Mouse (Mus musculus) embryonic fibroblast, embryonic 13.5 days (primary cell): Measurements from ENCODE around the gene Scd4. TPM values are rescaled to one million over a fixed set of nuclear protein-coding genes. Genes with fewer than 3 reads are reported as not detected.

ENCODE experiments used
- H3K27ac ChIP-seq: 2 replicates; pipeline ENCODE4 v1.5.1; 2012; ENCODE audit warnings: low read length, control low read depth, inconsistent platforms; ENCODE audit not compliant: insufficient read depth
- H3K4me1 ChIP-seq: 2 replicates; pipeline ENCODE4 v1.6.1; 2011; ENCODE audit warnings: low read length; ENCODE audit not compliant: control insufficient read depth, insufficient read depth
- H3K4me3 ChIP-seq: 2 replicates; pipeline ENCODE4 v1.5.1; 2011; ENCODE audit warnings: mild to moderate bottlenecking, control low read depth, low read length; ENCODE audit not compliant: insufficient read depth
- CTCF ChIP-seq: IDR thresholded peaks from 2 replicates; pipeline ENCODE4 v1.5.1; 2011; ENCODE audit warnings: mild to moderate bottlenecking, control low read depth, low read length, moderate library complexity, borderline replicate concordance; ENCODE audit not compliant: insufficient read depth
- POLR2A ChIP-seq: IDR thresholded peaks from 2 replicates; pipeline ENCODE4 v1.6.1; 2011; ENCODE audit warnings: low read depth, mild to moderate bottlenecking, control low read depth, low read length, moderate library complexity
- polyA plus RNA-seq: library from polyadenylated mRNA; stranded (reverse); fragments of >200 nt; gene quantifications from 2 replicates; pipeline ENCODE4 v1.2.4, GENCODE M21; 2011; ENCODE audit warnings: low read depth; ENCODE audit not compliant: missing spikeins, insufficient read length

Gene Scd4
- polyA plus RNA-seq, 1 experiment = 0.72 TPM

DNA sequence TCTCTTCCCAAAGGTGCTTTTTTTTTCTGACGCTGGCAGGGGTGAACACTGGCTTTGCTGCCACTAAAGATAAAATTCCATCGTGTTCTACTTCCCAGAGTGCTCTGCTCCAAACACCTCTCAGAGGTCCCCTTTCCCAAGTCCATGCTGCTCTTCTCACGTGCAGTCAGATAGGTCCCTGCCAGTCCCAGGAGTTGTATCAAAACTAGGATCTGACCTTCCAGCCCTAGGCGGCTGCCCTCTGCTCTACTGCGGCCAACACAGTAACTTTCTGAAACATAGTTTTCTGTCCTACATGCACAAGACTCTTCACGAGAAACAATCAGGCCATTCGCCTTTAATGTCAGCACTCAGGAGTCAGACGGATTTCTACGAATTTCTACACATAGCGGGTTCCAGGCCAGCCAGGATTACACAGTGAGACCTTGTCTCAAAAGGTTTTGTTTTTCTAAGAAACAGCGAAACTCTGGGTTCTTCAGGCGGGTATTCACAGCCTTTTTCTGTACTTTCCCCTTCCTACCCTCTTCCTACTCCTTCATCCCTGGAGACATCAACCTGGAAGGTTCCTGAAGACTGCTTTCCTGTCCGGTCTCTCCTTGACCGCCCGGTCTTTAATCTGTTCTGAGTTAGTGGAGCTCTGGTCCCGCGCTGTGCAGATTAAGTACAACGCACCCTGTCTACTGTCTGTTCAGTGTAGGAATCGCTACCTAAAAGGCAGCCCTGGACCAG is 55.0 kb downstream of the Scd4 start:
- H3K4me3 ChIP-seq = peak overlapping the region; percentile 2; the same call in 1 of the 2 replicates
- H3K27ac ChIP-seq = peak overlapping the region; percentile 70
- TF ChIP-seq CTCF (no peak), POLR2A (no peak)
- H3K4me1 ChIP-seq = peaks cover 15% of the 10 kb centered on the region

DNA sequence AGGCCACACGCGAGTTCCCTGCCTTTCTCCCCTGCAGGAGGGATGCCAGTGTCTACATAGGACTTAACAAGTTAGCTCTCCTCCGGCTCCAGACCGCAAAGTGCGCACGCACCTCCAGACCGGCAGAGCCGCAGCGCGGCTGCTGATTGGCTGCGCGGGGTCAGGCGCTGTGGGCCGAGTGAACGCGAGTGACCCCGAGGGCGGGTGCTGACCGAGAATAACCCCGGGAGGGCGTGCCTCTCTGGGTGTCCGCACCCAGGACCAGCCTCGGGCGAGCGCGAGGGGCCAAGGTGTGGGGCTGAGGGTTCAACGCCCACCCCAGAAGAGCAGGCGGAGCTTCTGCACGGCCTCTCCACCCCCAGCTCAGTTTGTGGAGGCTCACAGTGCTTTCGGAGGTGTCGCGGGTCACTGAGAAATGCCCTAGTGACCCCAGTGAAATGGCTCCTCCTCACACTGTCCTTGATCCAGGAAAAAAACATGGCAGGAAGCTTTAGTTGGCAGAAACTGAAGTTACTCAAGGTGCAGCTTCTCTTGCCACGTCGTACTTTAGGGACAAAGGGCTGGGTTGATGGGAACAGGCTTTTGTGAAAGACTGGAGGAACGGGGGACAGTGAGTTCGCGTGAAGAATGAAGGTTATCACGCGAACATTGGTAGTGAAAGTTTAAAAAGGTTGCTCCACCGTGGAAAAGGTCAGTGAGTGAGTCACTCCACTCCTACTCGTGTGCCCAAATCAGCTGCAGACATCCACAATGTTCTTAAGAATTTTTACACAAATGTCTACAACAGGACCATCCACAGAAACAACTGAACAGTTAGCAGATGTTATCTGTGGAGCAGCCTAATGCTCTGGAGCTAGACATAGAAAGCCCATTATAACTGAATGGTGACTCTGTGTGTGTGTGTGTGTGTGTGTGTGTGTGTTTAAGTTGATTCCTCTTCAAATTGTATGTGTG is 55.9 kb downstream of the Scd4 start:
- Histone ChIP-seq H3K27ac (peak overlapping the region; percentile 87), H3K4me1 (peaks cover 15% of the 10 kb centered on the region), H3K4me3 (peak overlapping the region; percentile 2; the same call in 1 of the 2 replicates)
- TF ChIP-seq CTCF (no peak), POLR2A (peak; percentile 90)

DNA sequence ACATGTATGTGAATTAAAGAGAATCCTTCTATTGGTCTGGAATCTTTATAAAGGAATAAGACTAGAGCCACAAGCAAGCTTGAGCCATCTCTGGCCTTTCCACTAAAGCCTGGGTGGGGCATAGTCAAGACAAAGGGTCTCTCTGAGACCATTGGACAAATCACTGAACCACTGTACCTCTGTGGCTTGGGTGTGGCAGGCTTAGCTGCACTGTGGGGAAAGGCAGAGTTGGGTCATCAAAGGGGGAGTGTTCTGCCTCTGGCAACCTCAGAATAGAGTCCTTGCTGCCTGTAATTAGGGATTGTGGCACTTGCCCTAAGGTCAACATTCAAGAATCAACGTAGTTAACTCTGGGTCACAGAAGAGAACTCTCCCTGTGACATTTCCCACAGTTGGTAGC is 56.6 kb downstream of the Scd4 start:
- peak overlapping the region; percentile 87; the same call in 1 of the 2 replicates for H3K27ac ChIP-seq
- H3K4me3 ChIP-seq = no peak overlapping the region

DNA sequence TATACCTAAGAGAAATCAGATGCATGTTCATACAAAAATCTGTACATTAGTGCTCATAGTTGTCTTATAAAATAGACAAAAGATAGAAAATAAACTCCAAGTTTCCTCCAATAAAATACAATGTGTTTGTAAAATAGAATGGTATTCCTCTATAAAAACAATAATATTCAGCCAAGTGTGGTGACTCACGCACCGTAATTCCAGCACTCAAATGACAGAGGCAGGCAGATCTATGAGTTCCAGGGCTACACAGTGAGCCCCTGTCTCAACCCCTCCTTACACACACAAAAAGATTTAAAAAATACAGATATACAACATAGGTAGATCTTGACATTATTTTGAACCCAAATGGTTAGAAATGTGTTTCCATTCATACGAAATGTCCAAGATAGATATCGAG is 59.0 kb downstream of the Scd4 start:
- no peak overlapping the region for H3K4me3 ChIP-seq
- TF ChIP-seq POLR2A = no peak
- TF ChIP-seq CTCF = no peak
- no peak overlapping the region for H3K27ac ChIP-seq
- peaks cover 17% of the 10 kb centered on the region for H3K4me1 ChIP-seq

More for the DNA sequence above, 56.6 kb downstream of the Scd4 start:
- TF ChIP-seq CTCF (no peak), POLR2A (no peak)
- H3K4me1 ChIP-seq = peaks cover 17% of the 10 kb centered on the region

DNA sequence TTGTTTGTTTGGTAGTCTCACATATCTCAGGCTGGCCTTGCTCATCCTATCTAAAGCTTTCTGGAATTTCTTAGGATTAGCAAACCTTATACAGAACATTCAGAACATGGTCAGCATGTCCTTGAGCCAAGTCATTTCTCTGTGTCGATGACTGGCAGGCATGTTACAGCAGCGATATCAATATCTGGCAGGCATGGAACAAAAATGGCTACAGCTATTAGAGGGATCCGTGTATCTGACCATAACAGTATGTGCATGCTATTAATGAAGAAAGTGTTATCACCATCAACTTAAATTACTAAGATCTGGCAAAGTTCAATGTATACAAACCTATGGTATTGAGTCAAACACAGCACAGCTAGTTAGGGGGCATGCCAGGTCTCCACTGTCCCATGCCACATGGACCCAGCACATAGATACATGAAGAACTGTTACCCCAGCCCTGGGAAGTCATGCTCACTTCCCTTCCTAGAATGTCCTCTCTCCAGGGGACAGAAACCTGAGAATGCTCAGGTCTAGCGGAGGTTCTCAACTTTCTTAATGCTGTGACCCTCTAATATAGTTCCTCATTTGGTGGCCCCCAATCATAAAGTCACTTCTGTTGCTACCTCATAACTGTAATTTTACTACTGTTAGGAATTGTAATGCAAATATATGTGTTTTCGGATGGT is 59.6 kb downstream of the Scd4 start:
- no peak overlapping the region for H3K27ac ChIP-seq
- H3K4me1 ChIP-seq = peaks cover 17% of the 10 kb centered on the region
- no peak overlapping the region for H3K4me3 ChIP-seq
- TF ChIP-seq POLR2A (no peak), CTCF (no peak)

DNA sequence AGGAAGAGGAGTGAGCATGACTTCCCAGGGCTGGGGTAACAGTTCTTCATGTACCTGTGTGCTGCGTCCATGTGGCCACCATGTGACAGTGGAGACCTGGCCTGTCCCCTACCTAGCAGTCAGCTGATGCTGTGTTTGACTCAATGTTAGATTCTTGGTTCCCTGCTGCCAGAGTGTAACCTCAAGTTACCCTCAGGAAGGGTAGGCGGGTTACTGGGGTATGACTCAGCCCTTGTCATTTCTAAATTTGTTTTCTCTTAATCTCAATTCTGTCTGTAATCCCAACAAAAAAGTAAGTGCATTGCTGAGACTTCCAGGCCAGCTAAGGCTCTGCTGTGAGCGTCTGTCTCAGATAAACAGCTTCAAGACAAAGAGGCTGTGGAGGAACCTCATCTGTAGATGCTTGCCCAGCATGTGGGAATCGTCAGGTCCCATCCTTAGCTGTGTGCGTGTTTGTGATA is 61.1 kb downstream of the Scd4 start:
- Histone ChIP-seq H3K4me3 (no peak overlapping the region), H3K27ac (no peak overlapping the region), H3K4me1 (peaks cover 7% of the 10 kb centered on the region)
- no peak for TF ChIP-seq POLR2A
- no peak for TF ChIP-seq CTCF

DNA sequence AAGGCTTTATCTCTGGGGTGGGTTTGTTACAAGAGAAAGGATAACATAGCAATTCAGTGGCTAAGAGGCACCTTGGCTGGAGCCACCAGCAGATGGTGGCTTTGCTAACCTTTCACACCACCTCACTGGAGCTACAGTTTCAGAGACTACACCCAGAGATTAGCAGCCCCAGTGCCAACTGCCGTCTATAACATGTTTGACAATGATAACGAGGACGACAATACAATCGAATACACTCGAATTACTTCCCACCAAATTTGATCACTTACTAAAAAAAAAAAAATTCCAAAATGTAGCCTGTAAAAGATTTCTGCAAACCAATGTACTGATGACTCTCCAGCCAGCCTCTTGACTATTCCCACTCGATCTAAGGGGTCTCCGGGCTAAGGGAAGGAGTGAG is 62.1 kb downstream of the Scd4 start:
- H3K4me1 ChIP-seq = peaks cover 3% of the 10 kb centered on the region; the same call in 1 of the 2 replicates
- no peak for TF ChIP-seq POLR2A
- no peak for TF ChIP-seq CTCF
- H3K27ac ChIP-seq = no peak overlapping the region
- no peak overlapping the region for H3K4me3 ChIP-seq

Other genes with a start within 250 kb of the Scd4 start
- 64.4 and 75.7 TPM in 2 replicates for gene Chuk, start 225.6 kb upstream of the Scd4 start, polyA plus RNA-seq
- gene Cwf19l1, start 197.2 kb upstream of the Scd4 start, polyA plus RNA-seq = 18.0 and 18.9 TPM in 2 replicates
- 58.1 and 70.9 TPM in 2 replicates for gene Bloc1s2, start 186.6 kb upstream of the Scd4 start, polyA plus RNA-seq
- gene Pkd2l1, start 140.7 kb upstream of the Scd4 start, polyA plus RNA-seq = not detected in 2 replicates
- 0.17 and 0.23 TPM in 2 replicates for gene Scd3, start 129.8 kb upstream of the Scd4 start, polyA plus RNA-seq
- 442 and 478 TPM in 2 replicates for gene Scd2, start 39.4 kb upstream of the Scd4 start, polyA plus RNA-seq
- gene Scd1, start 74.8 kb downstream of the Scd4 start, polyA plus RNA-seq = 80.0 and 94.1 TPM in 2 replicates
- gene Wnt8b, start 160.4 kb downstream of the Scd4 start, polyA plus RNA-seq = not detected in 2 replicates
- 0.68 and 1.1 TPM in 2 replicates for gene Sec31b, start 212.8 kb downstream of the Scd4 start, polyA plus RNA-seq
- not detected in 2 replicates for gene Gm20538, start 219.7 kb downstream of the Scd4 start, polyA plus RNA-seq
- gene Ndufb8, start 222.3 kb downstream of the Scd4 start, polyA plus RNA-seq = 118 and 135 TPM in 2 replicates
- gene Hif1an, start 229.8 kb downstream of the Scd4 start, polyA plus RNA-seq = 19.7 and 20.7 TPM in 2 replicates